Mouse (Mus musculus) subcutaneous adipose tissue, adult 2 months (tissue): Measurements from ENCODE around the gene Lrrn4. TPM values are rescaled to one million over a fixed set of nuclear protein-coding genes. Genes with fewer than 3 reads are reported as not detected.

Experiments used
- polyA plus RNA-seq: library from polyadenylated mRNA; depleted of rRNA; stranded (reverse); fragments of >200 nt; gene quantifications from 2 replicates; pipeline ENCODE4 v1.2.3, GENCODE M21; 2012; ENCODE audit warnings: low replicate concordance; rRNA removed

Gene Lrrn4
- polyA plus RNA-seq: 8.0 and 30.2 TPM in 2 replicates

DNA sequence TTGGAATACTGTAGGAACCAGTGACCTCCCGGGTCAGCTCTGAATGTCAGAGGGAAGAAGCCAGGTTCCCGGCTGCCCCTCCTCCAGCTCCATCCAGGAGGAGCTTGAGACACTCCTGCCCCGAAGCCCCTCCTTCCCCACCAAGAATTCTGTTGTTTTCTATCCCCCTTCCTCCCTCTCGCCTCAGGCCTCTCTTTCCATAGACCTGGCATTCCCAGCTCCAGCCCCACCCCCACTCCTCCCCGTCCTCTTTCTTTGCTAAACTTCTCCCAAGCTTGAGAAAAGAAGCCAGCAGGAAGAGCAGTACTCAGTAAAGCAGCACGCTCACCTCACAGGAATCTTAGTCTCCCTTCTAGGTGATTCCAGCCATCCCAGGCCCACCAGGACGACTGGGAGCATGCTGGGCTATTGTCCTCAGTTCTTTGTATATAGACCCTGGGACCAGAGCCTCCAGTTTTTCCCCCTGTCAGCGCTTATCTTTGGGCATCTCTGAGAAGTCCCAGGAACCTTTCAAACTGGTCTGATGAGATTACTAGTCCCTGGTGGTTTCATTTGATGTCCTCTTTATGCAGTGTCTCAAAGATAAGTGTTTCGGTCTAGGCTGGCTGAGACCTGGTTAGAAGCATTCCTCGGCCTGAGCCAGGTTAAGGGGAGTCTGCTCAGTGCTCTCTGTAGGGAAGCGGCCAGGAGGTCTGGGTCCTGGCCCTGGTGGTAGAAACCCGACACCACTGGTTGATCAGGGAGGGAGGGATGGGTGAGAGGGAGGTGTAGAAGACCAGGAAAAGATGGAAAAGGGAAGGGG is at the start of gene Lrrn4:
Gene Lrrn4, minus strand, starts transcription at position 48 of the 802 bp plus-strand sequence.

DNA sequence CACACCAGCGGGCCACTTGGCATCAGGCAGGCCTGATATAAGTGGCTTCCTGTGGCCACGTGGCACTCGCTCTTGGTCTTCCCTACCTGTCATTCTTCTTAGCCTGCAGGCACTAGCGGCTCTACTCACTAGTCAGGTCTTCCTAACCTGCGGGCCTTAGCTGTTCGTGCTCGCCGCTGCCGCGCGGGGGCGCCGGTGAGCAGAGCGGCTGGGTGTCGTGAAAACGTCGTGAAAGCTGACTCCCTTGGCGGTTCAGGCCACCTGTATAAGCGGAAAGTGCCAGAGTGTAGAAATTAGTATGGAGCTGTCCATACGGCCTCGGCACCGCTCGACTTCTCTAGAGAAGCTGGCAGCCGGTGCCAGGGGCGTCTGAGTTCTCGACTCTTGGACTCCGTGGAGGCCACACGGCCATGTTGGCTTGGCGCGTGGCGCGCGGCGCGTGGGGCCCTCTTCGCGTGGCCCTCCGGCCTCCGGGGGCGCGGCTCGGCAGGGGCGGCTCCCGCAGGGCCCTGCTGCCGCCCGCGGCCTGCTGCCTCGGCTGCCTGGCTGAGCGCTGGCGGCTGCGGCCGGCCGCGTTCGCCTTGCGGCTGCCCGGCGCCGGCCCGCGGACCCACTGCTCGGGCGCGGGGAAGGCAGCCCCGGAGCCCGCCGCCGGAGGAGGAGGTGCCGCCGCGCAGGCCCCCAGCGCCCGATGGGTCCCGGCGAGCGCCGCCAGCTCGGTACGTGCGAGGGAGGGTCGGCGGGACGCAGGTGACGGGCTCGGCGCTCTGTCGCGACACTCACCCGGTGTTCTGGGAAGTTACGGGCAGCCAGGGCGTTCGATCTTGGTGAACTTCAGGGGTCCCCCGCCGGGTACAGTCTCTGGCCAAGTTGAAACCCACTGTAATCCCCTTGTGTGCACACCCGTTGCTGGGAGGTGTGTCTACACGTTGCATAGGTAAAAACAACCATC is 34.0 kb downstream of the Lrrn4 start, which contains the start of gene Crls1:
Gene Crls1, plus strand, starts transcription at position 260 of the 952 bp plus-strand sequence.

Other genes with a start within 250 kb of the Lrrn4 start
- gene Shld1, start 194.0 kb downstream of the Lrrn4 start, polyA plus RNA-seq: 14.6 and 21.3 TPM in 2 replicates
- gene Chgb, start 99.6 kb downstream of the Lrrn4 start, polyA plus RNA-seq: 0.04 TPM in 1 of 2 replicates, not detected in the other
- gene Trmt6, start 64.8 kb downstream of the Lrrn4 start, polyA plus RNA-seq: 4.3 and 6.8 TPM in 2 replicates
- gene Mcm8, start 64.8 kb downstream of the Lrrn4 start, polyA plus RNA-seq: 1.9 and 2.7 TPM in 2 replicates
- 37.1 and 58.7 TPM in 2 replicates for gene Crls1, start 34.2 kb downstream of the Lrrn4 start, polyA plus RNA-seq
- gene Fermt1, start 65.0 kb upstream of the Lrrn4 start, polyA plus RNA-seq: 0.03 and 13.5 TPM in 2 replicates